Mouse (Mus musculus) ES-E14 (cell line): ENCODE data around the gene Hist1h2bb.

Experiments
- CHD2 ChIP-seq: IDR thresholded peaks from 2 replicates; pipeline ENCODE4 v1.6.1; 2014; ENCODE audit warnings: mild to moderate bottlenecking, low read depth, low read length, inconsistent platforms
- ZNF384 ChIP-seq: IDR thresholded peaks from 2 replicates; pipeline ENCODE4 v1.6.1; 2012; ENCODE audit warnings: low read depth, low read length, inconsistent platforms

GRCm38 (mm10) chr13:23763242-23763585 lies 16.7 kb downstream of the Hist1h2bb start:
- no peak for TF ChIP-seq CHD2
- no peak for TF ChIP-seq ZNF384
